Mouse (Mus musculus): ENCODE results near the gene Cfb.
A peak's percentile ranks its signal among the peaks of the same experiment; 100 is the strongest.
"Not testable (repeated sequence)": the region's sequence is repeated elsewhere in the genome, so short reads cannot be mapped to it uniquely, and the experiment has no call there.

Cfb gene

GRCm38 (mm10) chr17:34836155-34836855 lies 26.0 kb downstream of the Cfb start:
- no peak for DNase-seq

- DNase-seq: not testable (repeated sequence)
These were observed 31.5 kb downstream of the Cfb start for GRCm38 (mm10) chr17:34830776-34831175.

GRCm38 (mm10) chr17:34814818-34815370 lies 47.4 kb downstream of the Cfb start:
- DNase-seq: no peak

GRCm38 (mm10) chr17:34813747-34814146 lies 48.6 kb downstream of the Cfb start:
- DNase-seq: peak in 1 of 2 experiments; percentile 37

GRCm38 (mm10) chr17:34811275-34811674 lies 51.0 kb downstream of the Cfb start:
- peak in 1 of 2 experiments; percentile 20 for DNase-seq

- DNase-seq: not testable (repeated sequence)
These were observed 51.5 kb downstream of the Cfb start for GRCm38 (mm10) chr17:34810811-34811210.

- DNase-seq: peak in 1 of 2 experiments; percentile 20
These were observed 51.9 kb downstream of the Cfb start for GRCm38 (mm10) chr17:34810411-34810810.

GRCm38 (mm10) chr17:34808599-34809205 lies 53.6 kb downstream of the Cfb start:
- peak in 1 of 2 experiments; percentile 13 for DNase-seq

GRCm38 (mm10) chr17:34807176-34807575 lies 55.1 kb downstream of the Cfb start:
- no peak for DNase-seq

All from lung, postnatal 4 days (tissue).